27 mouse cellular contexts compared by ENCODE assay signal in the genomic region with DNA sequence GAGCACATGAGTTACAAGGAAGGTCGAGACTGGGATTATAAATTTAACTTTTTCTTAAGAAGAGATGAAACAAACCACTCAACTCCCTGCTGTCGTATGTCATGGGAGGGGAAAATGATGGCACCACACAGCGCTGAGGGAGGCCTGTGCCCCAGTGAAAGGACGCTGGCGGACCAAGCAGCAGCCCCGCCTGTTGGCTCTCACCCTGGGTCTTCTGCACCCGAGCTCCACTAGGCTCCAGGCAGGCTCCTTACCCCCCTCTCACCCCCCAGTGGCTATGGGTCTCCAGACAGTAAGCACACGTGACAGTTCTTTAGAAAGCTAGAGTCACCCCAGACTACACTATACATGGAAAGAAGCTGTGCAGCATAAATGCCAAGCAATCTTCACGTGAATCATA.
DNase-seq lines count a peak whose midpoint lies in the region; ATAC-seq and TF ChIP-seq lines count a peak whose summit lies in the region.
"Had no signal": no experiment of that assay in that cellular context is flagged by ENCODE, and none has a peak within 500 bp of the region (broad histone marks: within the 10 kb centered on the region; RNA-seq: fewer than 3 reads in every experiment).

No protein-coding gene starts in this region.

- DNase-seq in heart, embryonic 10.5 days (ENCODE audit: low spot score), result no peak
- no peak for DNase-seq in heart, postnatal 25 days (ENCODE audit: low spot score)
- DNase-seq in kidney, postnatal 25 days, result no peak
- DNase-seq in midbrain, embryonic 11.5 days (ENCODE audit: low spot score, missing footprints), result peak; percentile 69
- no peak for DNase-seq in midbrain, embryonic 14.5 days
- no peak for DNase-seq in stomach, postnatal 0 days (ENCODE audit: low spot score)
- DNase-seq in forebrain, embryonic 14.5 days (ENCODE audit: low spot score), result no peak
- DNase-seq: adrenal gland, postnatal 10 days; adrenal gland, postnatal 36 days; cerebellum, adult 18-20 months; cerebellum, adult 9-10 months; cerebellum, postnatal 14 days; forebrain, postnatal 0 days; gastrocnemius, adult 2 months; gastrocnemius, postnatal 14 days; heart, adult 11 months; heart, postnatal 10 days; heart, postnatal 4 days had no signal

- no peaks in the 10 kb centered on the region for H3K9me3 ChIP-seq in heart, embryonic 10.5 days
- H3K9me3 ChIP-seq in kidney, embryonic 16.5 days (ENCODE audit: low read length), result no peaks in the 10 kb centered on the region
- H3K9me3 ChIP-seq in midbrain, embryonic 11.5 days (ENCODE audit: control insufficient read depth, low read length), result no peaks in the 10 kb centered on the region
- H3K9me3 ChIP-seq in midbrain, embryonic 14.5 days (ENCODE audit: control insufficient read depth, low read length), result no peaks in the 10 kb centered on the region
- no peaks in the 10 kb centered on the region for H3K9me3 ChIP-seq in stomach, postnatal 0 days (ENCODE audit: control insufficient read depth, low read length)
- H3K9me3 ChIP-seq in forebrain, embryonic 14.5 days (replicated peaks; ENCODE audit: control insufficient read depth, low read length), result no peaks in the 10 kb centered on the region
- H3K9me3 ChIP-seq: forebrain, embryonic 10.5 days; forebrain, embryonic 13.5 days; G1E; heart, embryonic 12.5 days; heart, embryonic 15.5 days had no signal

- no peak overlapping the region for H3K4me3 ChIP-seq in heart, embryonic 10.5 days
- H3K4me3 ChIP-seq in kidney, embryonic 16.5 days (ENCODE audit: low read length), result no peak overlapping the region
- no peak overlapping the region for H3K4me3 ChIP-seq in midbrain, embryonic 11.5 days (ENCODE audit: low read depth, low read length)
- no peak overlapping the region for H3K4me3 ChIP-seq in midbrain, embryonic 14.5 days (replicated peaks; ENCODE audit: low read depth, low read length)
- H3K4me3 ChIP-seq in stomach, postnatal 0 days (ENCODE audit: low read depth, low read length), result no peak overlapping the region
- no peak overlapping the region for H3K4me3 ChIP-seq in forebrain, embryonic 14.5 days (ENCODE audit: low read depth, low read length)
- H3K4me3 ChIP-seq: forebrain, embryonic 10.5 days; forebrain, embryonic 13.5 days; gastrocnemius, adult 2 months; heart, embryonic 12.5 days; heart, embryonic 15.5 days had no signal

- TF ChIP-seq EP300 in stomach, postnatal 0 days (optimal IDR thresholded peaks at IDR 0.05), result no peak

- peaks cover 6% of the 10 kb centered on the region for H3K4me1 ChIP-seq in heart, embryonic 10.5 days
- H3K4me1 ChIP-seq in kidney, embryonic 16.5 days (ENCODE audit: insufficient read depth, low read length), result peaks cover 13% of the 10 kb centered on the region; the same call in 1 of the 2 replicates
- H3K4me1 ChIP-seq in midbrain, embryonic 11.5 days (ENCODE audit: control insufficient read depth, insufficient read depth, low read length), result no peaks in the 10 kb centered on the region
- no peaks in the 10 kb centered on the region for H3K4me1 ChIP-seq in midbrain, embryonic 14.5 days (ENCODE audit: control insufficient read depth, insufficient read depth, low read length)
- no peaks in the 10 kb centered on the region for H3K4me1 ChIP-seq in stomach, postnatal 0 days (replicated peaks; ENCODE audit: control insufficient read depth, insufficient read depth)
- H3K4me1 ChIP-seq in forebrain, embryonic 14.5 days (ENCODE audit: control insufficient read depth, insufficient read depth, low read length), result no peaks in the 10 kb centered on the region

- peak; percentile 60 for ATAC-seq in kidney, embryonic 16.5 days (ENCODE audit: low FRiP score, low TSS enrichment)
- ATAC-seq in midbrain, embryonic 11.5 days (ENCODE audit: low FRiP score), result no peak
- no peak for ATAC-seq in midbrain, embryonic 14.5 days (ENCODE audit: low FRiP score, low TSS enrichment)
- 0 out of 2 replicates have a peak, but pooled peaks have one; percentile 13 for ATAC-seq in stomach, postnatal 0 days (ENCODE audit: low FRiP score, low TSS enrichment)
- no peak for ATAC-seq in forebrain, embryonic 14.5 days
- ATAC-seq: forebrain, embryonic 13.5 days; forebrain, postnatal 0 days; Patski had no signal

- H3K36me3 ChIP-seq in heart, embryonic 10.5 days, result 0 out of 2 replicates have a peak, but pooled peaks cover 2% of the 10 kb centered on the region
- no peaks in the 10 kb centered on the region for H3K36me3 ChIP-seq in kidney, embryonic 16.5 days (ENCODE audit: insufficient read depth, low read length)
- no peaks in the 10 kb centered on the region for H3K36me3 ChIP-seq in midbrain, embryonic 11.5 days (ENCODE audit: control insufficient read depth, insufficient read depth, low read length)
- no peaks in the 10 kb centered on the region for H3K36me3 ChIP-seq in midbrain, embryonic 14.5 days (ENCODE audit: control insufficient read depth, insufficient read depth, low read length)
- H3K36me3 ChIP-seq in stomach, postnatal 0 days (ENCODE audit: control insufficient read depth, insufficient read depth, low read length), result no peaks in the 10 kb centered on the region
- no peaks in the 10 kb centered on the region for H3K36me3 ChIP-seq in forebrain, embryonic 14.5 days (ENCODE audit: control insufficient read depth, insufficient read depth, low read length)
- H3K36me3 ChIP-seq: forebrain, embryonic 10.5 days; heart, embryonic 12.5 days; heart, embryonic 15.5 days had no signal

- H3K4me2 ChIP-seq in kidney, embryonic 16.5 days (replicated peaks; ENCODE audit: low read depth, low read length), result no peak overlapping the region
- no peak overlapping the region for H3K4me2 ChIP-seq in midbrain, embryonic 11.5 days
- no peak overlapping the region for H3K4me2 ChIP-seq in midbrain, embryonic 14.5 days (ENCODE audit: low read length)
- no peak overlapping the region for H3K4me2 ChIP-seq in stomach, postnatal 0 days (replicated peaks; ENCODE audit: low read depth)
- H3K4me2 ChIP-seq in forebrain, embryonic 14.5 days (ENCODE audit: low read length), result no peak overlapping the region
- H3K4me2 ChIP-seq: forebrain, embryonic 13.5 days; heart, embryonic 12.5 days; heart, embryonic 15.5 days; hindbrain, embryonic 14.5 days had no signal

- intact Hi-C loops in heart, postnatal 25 days (cut with DNase I), result no loop called here

- 77% methylated on average over 9 of the region's 9 CpGs for WGBS in heart, embryonic 10.5 days
- WGBS in kidney, embryonic 16.5 days, result 41% methylated on average over 9 of the region's 9 CpGs
- WGBS in midbrain, embryonic 11.5 days, result 71% methylated on average over 9 of the region's 9 CpGs
- WGBS in midbrain, embryonic 14.5 days, result 61% methylated on average over 9 of the region's 9 CpGs
- WGBS in stomach, postnatal 0 days, result 65% methylated on average over 9 of the region's 9 CpGs
- 61% methylated on average over 9 of the region's 9 CpGs for WGBS in forebrain, embryonic 14.5 days

- no peaks in the 10 kb centered on the region for H3K27me3 ChIP-seq in heart, embryonic 10.5 days (ENCODE audit: insufficient read depth, poor library complexity, severe bottlenecking)
- H3K27me3 ChIP-seq in kidney, embryonic 16.5 days (ENCODE audit: insufficient read depth, low read length), result no peaks in the 10 kb centered on the region
- H3K27me3 ChIP-seq in midbrain, embryonic 11.5 days (ENCODE audit: control insufficient read depth, insufficient read depth, low read length), result no peaks in the 10 kb centered on the region
- H3K27me3 ChIP-seq in midbrain, embryonic 14.5 days (ENCODE audit: control insufficient read depth, insufficient read depth, low read length), result no peaks in the 10 kb centered on the region
- no peaks in the 10 kb centered on the region for H3K27me3 ChIP-seq in stomach, postnatal 0 days (ENCODE audit: control insufficient read depth, insufficient read depth, low read length)
- no peaks in the 10 kb centered on the region for H3K27me3 ChIP-seq in forebrain, embryonic 14.5 days (replicated peaks; ENCODE audit: control insufficient read depth, insufficient read depth, low read length)
- H3K27me3 ChIP-seq: CH12.LX; forebrain, embryonic 13.5 days; heart, embryonic 12.5 days; heart, embryonic 15.5 days; Patski had no signal

- H3K9ac ChIP-seq in kidney, embryonic 16.5 days (replicated peaks; ENCODE audit: low read length), result no peak overlapping the region
- no peak overlapping the region for H3K9ac ChIP-seq in midbrain, embryonic 11.5 days (ENCODE audit: low read length)
- no peak overlapping the region for H3K9ac ChIP-seq in midbrain, embryonic 14.5 days (replicated peaks; ENCODE audit: low read length)
- no peak overlapping the region for H3K9ac ChIP-seq in stomach, postnatal 0 days (ENCODE audit: low read length)
- H3K9ac ChIP-seq in forebrain, embryonic 14.5 days (ENCODE audit: low read length), result no peak overlapping the region
- H3K9ac ChIP-seq: forebrain, embryonic 13.5 days; forebrain, postnatal 0 days; heart, embryonic 12.5 days; heart, embryonic 15.5 days; hindbrain, embryonic 14.5 days had no signal

- no peak for TF ChIP-seq CTCF in stomach, postnatal 0 days (IDR thresholded peaks at IDR 0.05; ENCODE audit: low read depth)

- H3K27ac ChIP-seq in heart, embryonic 10.5 days, result 0 out of 2 replicates have a peak overlapping the region, but pooled peaks have one; percentile 25
- no peak overlapping the region for H3K27ac ChIP-seq in kidney, embryonic 16.5 days (ENCODE audit: low read length)
- no peak overlapping the region for H3K27ac ChIP-seq in midbrain, embryonic 11.5 days (ENCODE audit: low read depth, low read length)
- no peak overlapping the region for H3K27ac ChIP-seq in midbrain, embryonic 14.5 days (replicated peaks; ENCODE audit: low read depth, low read length)
- H3K27ac ChIP-seq in stomach, postnatal 0 days (replicated peaks), result no peak overlapping the region
- no peak overlapping the region for H3K27ac ChIP-seq in forebrain, embryonic 14.5 days (ENCODE audit: low read depth, low read length)
- H3K27ac ChIP-seq: forebrain, embryonic 10.5 days; forebrain, embryonic 13.5 days; gastrocnemius, adult 2 months; heart, embryonic 15.5 days; hindbrain, embryonic 14.5 days had no signal

Comparison
In these comparisons a context has a peak if more than half of its experiments do, and no peak if none do; other contexts are left out.
1. ATAC-seq: peak in kidney, embryonic 16.5 days (single experiment) and stomach, postnatal 0 days (single experiment); none in midbrain, embryonic 11.5 days (single experiment), midbrain, embryonic 14.5 days (single experiment) and forebrain, embryonic 14.5 days (single experiment).